Mouse (Mus musculus) urinary bladder, postnatal 4 days (tissue): ENCODE data around the gene Spred2.
"Not testable (repeated sequence)": the region's sequence is repeated elsewhere in the genome, so short reads cannot be mapped to it uniquely, and the experiment has no call there.

Experiments used
- DNase-seq, 2 experiments: peaks; one replicate each; pipeline ENCODE4 v3.0.0; 2021 to 2022; ENCODE audit warnings: low spot score in 2 of 2

Spred2 gene

GRCm38 (mm10) chr11:20054617-20055016 is 130.4 kb downstream of the Spred2 start:
- DNase-seq = no peak

- DNase-seq = no peak
These were observed 132.0 kb downstream of the Spred2 start for GRCm38 (mm10) chr11:20056168-20056567.

GRCm38 (mm10) chr11:20057429-20057828 is 133.3 kb downstream of the Spred2 start:
- no peak for DNase-seq

- no peak for DNase-seq
These were observed 135.6 kb downstream of the Spred2 start for GRCm38 (mm10) chr11:20059736-20060135.

GRCm38 (mm10) chr11:20062801-20063200 is 138.6 kb downstream of the Spred2 start:
- not testable (repeated sequence) for DNase-seq

GRCm38 (mm10) chr11:20064086-20064485 is 139.9 kb downstream of the Spred2 start:
- not testable (repeated sequence) for DNase-seq

GRCm38 (mm10) chr11:20064926-20065325 is 140.8 kb downstream of the Spred2 start:
- DNase-seq = no peak

GRCm38 (mm10) chr11:20066106-20066505 is 141.9 kb downstream of the Spred2 start:
- DNase-seq = no peak

- no peak for DNase-seq
These were observed 143.3 kb downstream of the Spred2 start for GRCm38 (mm10) chr11:20067521-20067920.

GRCm38 (mm10) chr11:20068346-20069004 is 144.3 kb downstream of the Spred2 start:
- DNase-seq = no peak

- DNase-seq = no peak
These were observed 148.0 kb downstream of the Spred2 start for GRCm38 (mm10) chr11:20072174-20072573.

- no peak for DNase-seq
These were observed 148.7 kb downstream of the Spred2 start for GRCm38 (mm10) chr11:20072826-20073225.
